ENCODE assay signal across 13 mouse cellular contexts in genomic region chr19:57199361-57199760, GRCm38 (mm10).
DNase-seq lines count a peak whose midpoint lies in the region; TF ChIP-seq lines count a peak whose summit lies in the region.
"Had no signal": no experiment of that assay in that cellular context is flagged by ENCODE, and none has a peak within 500 bp of the region (broad histone marks: within the 10 kb centered on the region; RNA-seq: fewer than 3 reads in every experiment).

No protein-coding gene starts in this region.

- no peak overlapping the region for H3ac ChIP-seq in C2C12 (ENCODE audit: control insufficient read depth, insufficient read length, low read depth)

- H3K79me3 ChIP-seq in C2C12 (ENCODE audit: low read depth) = peaks cover 8% of the 10 kb centered on the region

- no peaks in the 10 kb centered on the region for H3K36me3 ChIP-seq in C2C12 (ENCODE audit: control insufficient read depth, insufficient read depth)
- H3K36me3 ChIP-seq: embryonic facial prominence, embryonic 13.5 days; liver, embryonic 12.5 days; stomach, embryonic 15.5 days had no signal

- intact Hi-C loops in heart, postnatal 10 days (cut with DNase I) = loop anchor here (2.0 to 5.0 kb wide), 2 partner anchors 39 to 113 kb away; partner anchors contain the start of gene Ablim1

- peak; percentile 48 for DNase-seq in adrenal gland, adult 2 months
- DNase-seq in adrenal gland, adult 8-10 months = no peak
- DNase-seq in kidney, postnatal 10 days = peak; percentile 34
- DNase-seq in kidney, postnatal 4 days = no peak
- peak; percentile 58 to 60 for DNase-seq in heart, postnatal 10 days
- DNase-seq in frontal cortex, postnatal 25 days (ENCODE audit: low spot score in 2 of 2) = no peak
- DNase-seq in kidney, postnatal 36 days = no peak
- DNase-seq: kidney, adult 18-20 months had no signal

- H3K27me3 ChIP-seq in C2C12 (ENCODE audit: control insufficient read depth, insufficient read depth, insufficient read length) = no peaks in the 10 kb centered on the region
- H3K27me3 ChIP-seq: stomach, embryonic 15.5 days had no signal

- peaks cover 49% of the 10 kb centered on the region for H3K79me2 ChIP-seq in C2C12 (ENCODE audit: control insufficient read depth, insufficient read depth)

- no peak for TF ChIP-seq CTCF in C2C12 (IDR thresholded peaks at IDR 0.05; ENCODE audit: control insufficient read depth, insufficient read depth, insufficient read length)

- H3K4me3 ChIP-seq in C2C12 (ENCODE audit: insufficient read depth, poor library complexity, severe bottlenecking) = peak overlapping the region; percentile 8
- H3K4me3 ChIP-seq: embryonic facial prominence, embryonic 13.5 days; liver, embryonic 12.5 days; megakaryocyte, embryonic 14.5 days; stomach, embryonic 15.5 days had no signal

TF ChIP-seq in C2C12, 6 proteins besides CTCF, POLR2A, EP300 and RAD21:
- TF ChIP-seq FOSL1 (IDR thresholded peaks at IDR 0.05; ENCODE audit: insufficient read depth, low read length, poor library complexity, severe bottlenecking) = peak; percentile 65
- TF ChIP-seq MYOD1 (IDR thresholded peaks at IDR 0.05; ENCODE audit: control insufficient read depth, insufficient read length, low read depth) = peak; percentile 16
- TF ChIP-seq MYOG (IDR thresholded peaks at IDR 0.05; ENCODE audit: control insufficient read depth, extremely low read depth, insufficient read length) = no peak

Comparison
In these comparisons a context has a peak if more than half of its experiments do, and no peak if none do; other contexts are left out.
1. DNase-seq: peak in adrenal gland, adult 2 months (single experiment), kidney, postnatal 10 days (single experiment) and heart, postnatal 10 days (2 of 2); none in adrenal gland, adult 8-10 months (single experiment), kidney, postnatal 4 days (0 of 2), frontal cortex, postnatal 25 days (0 of 2) and kidney, postnatal 36 days (0 of 2).